Comparison of ENCODE assay signal across 22 mouse cellular contexts in the genomic region with DNA sequence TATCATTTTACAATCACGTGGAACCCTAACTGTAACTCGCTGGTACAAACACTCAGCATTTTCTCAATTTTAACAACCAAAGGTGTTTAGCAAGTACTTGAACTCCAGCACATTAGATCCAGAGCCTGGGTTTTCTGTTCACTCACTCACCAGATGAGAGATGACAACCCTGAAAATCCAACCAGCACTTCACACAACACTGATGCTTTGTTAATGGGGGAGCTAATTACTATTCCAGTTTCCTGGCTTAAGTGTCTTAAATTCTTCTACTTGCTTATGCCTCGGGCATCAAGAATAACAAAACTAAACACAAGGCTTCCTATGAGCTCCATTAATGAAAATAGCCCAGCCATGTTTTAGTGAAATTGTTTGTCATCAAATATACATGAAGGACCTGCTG.
A peak's percentile ranks its signal among the peaks of the same experiment; 100 is the strongest.
DNase-seq lines count a peak whose midpoint lies in the region; ATAC-seq lines count a peak whose summit lies in the region.
"Had no signal": no experiment of that assay in that cellular context is flagged by ENCODE, and none has a peak within 500 bp of the region (broad histone marks: within the 10 kb centered on the region; RNA-seq: fewer than 3 reads in every experiment).

No protein-coding gene starts in this region.

- no peaks in the 10 kb centered on the region for H3K4me1 ChIP-seq in forebrain, embryonic 14.5 days (ENCODE audit: control insufficient read depth, insufficient read depth, low read length)
- H3K4me1 ChIP-seq in forebrain, embryonic 11.5 days (replicated peaks; ENCODE audit: control insufficient read depth, insufficient read depth, low read length) = no peaks in the 10 kb centered on the region
- H3K4me1 ChIP-seq in forebrain, embryonic 16.5 days (replicated peaks; ENCODE audit: control insufficient read depth, insufficient read depth, low read length) = no peaks in the 10 kb centered on the region
- no peaks in the 10 kb centered on the region for H3K4me1 ChIP-seq in forebrain, embryonic 15.5 days
- no peaks in the 10 kb centered on the region for H3K4me1 ChIP-seq in midbrain, embryonic 11.5 days (ENCODE audit: control insufficient read depth, insufficient read depth, low read length)
- H3K4me1 ChIP-seq in midbrain, embryonic 13.5 days (replicated peaks) = no peaks in the 10 kb centered on the region

- no peaks in the 10 kb centered on the region for H3K36me3 ChIP-seq in forebrain, embryonic 14.5 days (ENCODE audit: control insufficient read depth, insufficient read depth, low read length)
- H3K36me3 ChIP-seq in forebrain, embryonic 11.5 days (ENCODE audit: control insufficient read depth, insufficient read depth, low read length) = no peaks in the 10 kb centered on the region
- no peaks in the 10 kb centered on the region for H3K36me3 ChIP-seq in forebrain, embryonic 16.5 days (ENCODE audit: control insufficient read depth, insufficient read depth)
- H3K36me3 ChIP-seq in forebrain, embryonic 15.5 days = no peaks in the 10 kb centered on the region
- no peaks in the 10 kb centered on the region for H3K36me3 ChIP-seq in midbrain, embryonic 11.5 days (ENCODE audit: control insufficient read depth, insufficient read depth, low read length)
- no peaks in the 10 kb centered on the region for H3K36me3 ChIP-seq in midbrain, embryonic 13.5 days
- H3K36me3 ChIP-seq: G1E had no signal

- H3K9ac ChIP-seq in forebrain, embryonic 14.5 days (ENCODE audit: low read length) = no peak overlapping the region
- H3K9ac ChIP-seq in forebrain, embryonic 11.5 days (ENCODE audit: low read length) = no peak overlapping the region
- no peak overlapping the region for H3K9ac ChIP-seq in forebrain, embryonic 16.5 days (replicated peaks; ENCODE audit: low read depth, low read length)
- no peak overlapping the region for H3K9ac ChIP-seq in forebrain, embryonic 15.5 days (replicated peaks)
- H3K9ac ChIP-seq in midbrain, embryonic 11.5 days (ENCODE audit: low read length) = no peak overlapping the region
- H3K9ac ChIP-seq in midbrain, embryonic 13.5 days (replicated peaks) = no peak overlapping the region

- H3K4me3 ChIP-seq in forebrain, embryonic 14.5 days (ENCODE audit: low read depth, low read length) = no peak overlapping the region
- no peak overlapping the region for H3K4me3 ChIP-seq in forebrain, embryonic 11.5 days (ENCODE audit: low read depth, low read length)
- H3K4me3 ChIP-seq in forebrain, embryonic 16.5 days (replicated peaks; ENCODE audit: low read length) = no peak overlapping the region
- H3K4me3 ChIP-seq in forebrain, embryonic 15.5 days = no peak overlapping the region
- no peak overlapping the region for H3K4me3 ChIP-seq in midbrain, embryonic 11.5 days (ENCODE audit: low read depth, low read length)
- H3K4me3 ChIP-seq in midbrain, embryonic 13.5 days (replicated peaks) = no peak overlapping the region

- no peaks in the 10 kb centered on the region for H3K27me3 ChIP-seq in forebrain, embryonic 14.5 days (replicated peaks; ENCODE audit: control insufficient read depth, insufficient read depth, low read length)
- no peaks in the 10 kb centered on the region for H3K27me3 ChIP-seq in forebrain, embryonic 11.5 days (ENCODE audit: control insufficient read depth, insufficient read depth, low read length)
- no peaks in the 10 kb centered on the region for H3K27me3 ChIP-seq in forebrain, embryonic 16.5 days (replicated peaks; ENCODE audit: control insufficient read depth, insufficient read depth, low read length)
- no peaks in the 10 kb centered on the region for H3K27me3 ChIP-seq in forebrain, embryonic 15.5 days
- no peaks in the 10 kb centered on the region for H3K27me3 ChIP-seq in midbrain, embryonic 11.5 days (ENCODE audit: control insufficient read depth, insufficient read depth, low read length)
- H3K27me3 ChIP-seq in midbrain, embryonic 13.5 days = no peaks in the 10 kb centered on the region
- H3K27me3 ChIP-seq: CH12.LX, Patski had no signal

- H3K27ac ChIP-seq in forebrain, embryonic 14.5 days (ENCODE audit: low read depth, low read length) = no peak overlapping the region
- no peak overlapping the region for H3K27ac ChIP-seq in forebrain, embryonic 11.5 days (ENCODE audit: low read depth, low read length)
- H3K27ac ChIP-seq in forebrain, embryonic 16.5 days (ENCODE audit: low read length) = no peak overlapping the region
- no peak overlapping the region for H3K27ac ChIP-seq in forebrain, embryonic 15.5 days (replicated peaks)
- H3K27ac ChIP-seq in midbrain, embryonic 11.5 days (ENCODE audit: low read depth, low read length) = no peak overlapping the region
- no peak overlapping the region for H3K27ac ChIP-seq in midbrain, embryonic 13.5 days

- H3K4me2 ChIP-seq in forebrain, embryonic 14.5 days (ENCODE audit: low read length) = no peak overlapping the region
- no peak overlapping the region for H3K4me2 ChIP-seq in forebrain, embryonic 11.5 days (ENCODE audit: low read depth, low read length, severe bottlenecking)
- H3K4me2 ChIP-seq in forebrain, embryonic 16.5 days (ENCODE audit: low read length) = no peak overlapping the region
- H3K4me2 ChIP-seq in forebrain, embryonic 15.5 days (replicated peaks) = no peak overlapping the region
- H3K4me2 ChIP-seq in midbrain, embryonic 11.5 days = no peak overlapping the region
- no peak overlapping the region for H3K4me2 ChIP-seq in midbrain, embryonic 13.5 days (replicated peaks)

- DNase-seq in forebrain, embryonic 14.5 days (ENCODE audit: low spot score) = peak; percentile 46
- no peak for DNase-seq in forebrain, embryonic 11.5 days (ENCODE audit: low spot score)
- peak; percentile 56 for DNase-seq in midbrain, embryonic 11.5 days (ENCODE audit: low spot score, missing footprints)
- DNase-seq in forelimb bud, embryonic 11.5 days (ENCODE audit: low read depth, low spot score) = peak; percentile 30
- DNase-seq in adrenal gland, postnatal 36 days = no peak
- DNase-seq: adrenal gland, adult 2 months; adrenal gland, adult 8-10 months; adrenal gland, postnatal 10 days; adrenal gland, postnatal 14 days; adrenal gland, postnatal 25 days; B cell, adult 2 months; cerebellum, adult 11 months; cerebellum, adult 11-12 months; cerebellum, adult 18-20 months had no signal

- 76% methylated on average over 3 of the region's 3 CpGs for WGBS in forebrain, embryonic 14.5 days
- WGBS in forebrain, embryonic 11.5 days = 71% methylated on average over 3 of the region's 3 CpGs
- WGBS in forebrain, embryonic 16.5 days = 68% methylated on average over 3 of the region's 3 CpGs
- WGBS in forebrain, embryonic 15.5 days = 70% methylated on average over 3 of the region's 3 CpGs
- 89% methylated on average over 3 of the region's 3 CpGs for WGBS in midbrain, embryonic 11.5 days
- 77% methylated on average over 3 of the region's 3 CpGs for WGBS in midbrain, embryonic 13.5 days

- ATAC-seq in forebrain, embryonic 14.5 days = peak; percentile 42; the same call in 1 of the 2 replicates
- no peak for ATAC-seq in forebrain, embryonic 11.5 days (replicated peaks; ENCODE audit: low FRiP score)
- ATAC-seq in forebrain, embryonic 16.5 days = peak; percentile 59
- ATAC-seq in forebrain, embryonic 15.5 days (replicated peaks) = no peak
- ATAC-seq in midbrain, embryonic 11.5 days (ENCODE audit: low FRiP score) = no peak
- ATAC-seq in midbrain, embryonic 13.5 days = no peak
- ATAC-seq: activated CD4-positive, CD25-positive, alpha-beta regulatory T cell, adult 4 months; CD4-positive, CD25-positive, alpha-beta regulatory T cell, adult 4 months; Patski had no signal

- H3K9me3 ChIP-seq in forebrain, embryonic 14.5 days (replicated peaks; ENCODE audit: control insufficient read depth, low read length) = no peaks in the 10 kb centered on the region
- H3K9me3 ChIP-seq in forebrain, embryonic 11.5 days (ENCODE audit: control insufficient read depth, low read length) = no peaks in the 10 kb centered on the region
- H3K9me3 ChIP-seq in forebrain, embryonic 16.5 days (ENCODE audit: control insufficient read depth, low read length) = no peaks in the 10 kb centered on the region
- H3K9me3 ChIP-seq in forebrain, embryonic 15.5 days = no peaks in the 10 kb centered on the region
- no peaks in the 10 kb centered on the region for H3K9me3 ChIP-seq in midbrain, embryonic 11.5 days (ENCODE audit: control insufficient read depth, low read length)
- H3K9me3 ChIP-seq in midbrain, embryonic 13.5 days = no peaks in the 10 kb centered on the region
- H3K9me3 ChIP-seq: G1E had no signal

Comparison
In these comparisons a context has a peak if more than half of its experiments do, and no peak if none do; other contexts are left out.
1. ATAC-seq: peak in forebrain, embryonic 14.5 days (single experiment) and forebrain, embryonic 16.5 days (single experiment); none in forebrain, embryonic 11.5 days (single experiment), forebrain, embryonic 15.5 days (single experiment), midbrain, embryonic 11.5 days (single experiment) and midbrain, embryonic 13.5 days (single experiment).
2. DNase-seq: peak in forebrain, embryonic 14.5 days (single experiment), midbrain, embryonic 11.5 days (single experiment) and forelimb bud, embryonic 11.5 days (single experiment); none in forebrain, embryonic 11.5 days (single experiment) and adrenal gland, postnatal 36 days (0 of 2).